Mouse (Mus musculus) yolk sac, embryonic 10.5 days (tissue): ENCODE data around the gene Marc2.

Experiments
- DNase-seq: peaks from one replicate; pipeline ENCODE4 v3.0.0-alpha.2; 2017; ENCODE audit warnings: low spot score

Gene Marc2

GRCm38 (mm10) chr1:184808418-184809012 is 37.7 kb downstream of the Marc2 start:
- DNase-seq: peak; percentile 61

- DNase-seq: no peak
Measured at GRCm38 (mm10) chr1:184807627-184808417, 38.4 kb downstream of the Marc2 start.

GRCm38 (mm10) chr1:184807123-184807522 is 39.1 kb downstream of the Marc2 start:
- no peak for DNase-seq

GRCm38 (mm10) chr1:184805749-184806148 is 40.5 kb downstream of the Marc2 start:
- DNase-seq: no peak

GRCm38 (mm10) chr1:184793163-184793876 is 52.9 kb downstream of the Marc2 start:
- DNase-seq: peak; percentile 47

- peak; percentile 32 for DNase-seq
Measured at GRCm38 (mm10) chr1:184791109-184791508, 55.1 kb downstream of the Marc2 start.

GRCm38 (mm10) chr1:184786376-184787151 is 59.7 kb downstream of the Marc2 start:
- no peak for DNase-seq

GRCm38 (mm10) chr1:184783641-184784040 is 62.6 kb downstream of the Marc2 start:
- no peak for DNase-seq

GRCm38 (mm10) chr1:184782161-184782513 is 64.1 kb downstream of the Marc2 start:
- peak; percentile 79 for DNase-seq

- peak; percentile 36 for DNase-seq
Measured at GRCm38 (mm10) chr1:184781286-184782160, 64.7 kb downstream of the Marc2 start.

GRCm38 (mm10) chr1:184778157-184778556 is 68.1 kb downstream of the Marc2 start:
- no peak for DNase-seq

GRCm38 (mm10) chr1:184777061-184777795 is 69.0 kb downstream of the Marc2 start:
- no peak for DNase-seq

- no peak for DNase-seq
Measured at GRCm38 (mm10) chr1:184775289-184775688, 71.0 kb downstream of the Marc2 start.

GRCm38 (mm10) chr1:184771891-184772249 is 74.4 kb downstream of the Marc2 start:
- no peak for DNase-seq

GRCm38 (mm10) chr1:184771202-184771890 is 74.9 kb downstream of the Marc2 start:
- peak; percentile 82 for DNase-seq

- DNase-seq: no peak
Measured at GRCm38 (mm10) chr1:184763866-184764265, 82.4 kb downstream of the Marc2 start.
